Comparison of ENCODE assay signal across 9 mouse cellular contexts in the genomic region with DNA sequence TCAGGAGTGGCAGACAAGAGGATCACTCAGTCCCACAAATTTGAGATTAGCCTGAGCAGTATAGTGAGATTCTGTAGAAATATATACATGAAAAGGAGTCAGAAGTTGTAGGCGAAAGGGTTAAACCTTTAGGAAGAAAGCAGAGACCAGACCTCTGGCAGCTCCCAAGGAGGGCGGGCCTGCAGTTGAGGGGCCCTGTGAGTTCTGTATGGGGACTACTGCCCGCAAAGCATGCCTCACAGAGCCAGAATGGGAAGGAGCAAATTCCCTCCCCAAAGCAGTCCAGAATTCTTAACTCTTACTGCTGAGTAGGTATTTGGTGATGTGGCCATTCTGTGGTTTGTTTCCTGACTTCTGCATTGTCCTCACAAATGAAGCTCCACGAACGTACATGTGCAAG. TPM values are rescaled to one million over a fixed set of nuclear protein-coding genes. Genes with fewer than 3 reads are reported as not detected.
DNase-seq lines count a peak whose midpoint lies in the region.
"Had no signal": no experiment of that assay in that cellular context is flagged by ENCODE, and none has a peak within 500 bp of the region (broad histone marks: within the 10 kb centered on the region; RNA-seq: fewer than 3 reads in every experiment).

No protein-coding gene starts in this region.

- intact Hi-C loops in heart, postnatal 36 days (cut with DNase I), result no loop called here

- peak; percentile 57 for DNase-seq in heart, postnatal 4 days
- no peak for DNase-seq in heart, postnatal 36 days
- DNase-seq in Muller cell, postnatal 12 days (ENCODE audit: inconsistent ontology term), result peak; percentile 38
- DNase-seq in embryo, embryonic 9.5 days (ENCODE audit: extremely low spot score), result peak; percentile 50
- peak; percentile 72 for DNase-seq in liver
- no peak for DNase-seq in T-cell, adult 2 months (ENCODE audit: low spot score)
- no peak for DNase-seq in spleen, adult 18-20 months
- no peak for DNase-seq in ovary, adult 18-20 months (ENCODE audit: low spot score)
- DNase-seq: layer of hippocampus, adult 9-11 months had no signal

RNA-seq across cellular contexts. Expression of a gene that starts 11.6 kb away (rescaled TPM):
- total RNA-seq in heart, postnatal 4 days (2021), result 100 to 1,000 TPM; 318 TPM
- total RNA-seq in heart, postnatal 36 days (2021), result 100 to 1,000 TPM; 109 to 113 TPM

Comparison
In these comparisons a context has a peak if more than half of its experiments do, and no peak if none do; other contexts are left out.
1. DNase-seq: peak in heart, postnatal 4 days (single experiment), Muller cell, postnatal 12 days (single experiment), embryo, embryonic 9.5 days (single experiment) and liver (single experiment); none in heart, postnatal 36 days (0 of 2), T-cell, adult 2 months (single experiment), spleen, adult 18-20 months (0 of 2) and ovary, adult 18-20 months (single experiment).